Mouse (Mus musculus) limb, embryonic 10.5 days (tissue): ENCODE measurements around the gene Cacng6. TPM values are rescaled to one million over a fixed set of nuclear protein-coding genes. Genes with fewer than 3 reads are reported as not detected.

Source experiments
- DNase-seq: peaks from one replicate; pipeline ENCODE4 v3.0.0-alpha.2; 2017; ENCODE audit warnings: low spot score
- H3K27ac ChIP-seq: fragments of 300-500 bp; sonication (generic); 2 replicates; pipeline ENCODE4 v1.5.1; 2016; ENCODE audit warnings: mild to moderate bottlenecking
- H3K27me3 ChIP-seq: fragments of 300-500 bp; sonication (generic); 2 replicates; pipeline ENCODE4 v1.6.1; 2016; ENCODE audit warnings: low read depth, mild to moderate bottlenecking; ENCODE audit not compliant: poor library complexity, severe bottlenecking
- H3K36me3 ChIP-seq: fragments of 300-500 bp; sonication (generic); 2 replicates; pipeline ENCODE4 v1.6.1; 2016; ENCODE audit warnings: mild to moderate bottlenecking, moderate library complexity
- H3K4me1 ChIP-seq: fragments of 300-500 bp; sonication (generic); 2 replicates; pipeline ENCODE4 v1.6.1; 2016
- H3K4me3 ChIP-seq: fragments of 300-500 bp; sonication (generic); 2 replicates; pipeline ENCODE4 v1.5.1; 2016; ENCODE audit warnings: mild to moderate bottlenecking, moderate library complexity
- H3K9me3 ChIP-seq: fragments of 300-500 bp; sonication (generic); replicated peaks from 2 replicates; pipeline ENCODE4 v1.6.1; 2016; ENCODE audit warnings: mild to moderate bottlenecking
- WGBS: fragments of 180-500 bp; shearing (Covaris S2); methylation state at CpG from one replicate; pipeline ENCODE4 v1.1.7; 2016; 5-methylcytosine and 5-hydroxymethylcytosine counted together
- polyA plus RNA-seq: library from polyadenylated mRNA; unstranded; fragments of >200 nt; fragmentation: Nextera tagmentation; extraction: Ambion mirVana; gene quantifications from 2 replicates; pipeline ENCODE4 v1.2.1, GENCODE M21; 2016

Gene Cacng6
- polyA plus RNA-seq = 0.26 TPM in 1 of 2 replicates, not detected in the other

GRCm38 (mm10) chr7:3423895-3424294 lies at the start of gene Cacng6:
TSS of gene Cacng6 (plus strand) at chr7:3424195.
- WGBS = 26% methylated on average over 4 of the region's 4 CpGs
- Histone ChIP-seq H3K27me3 (peaks cover 81% of the 10 kb centered on the region), H3K36me3 (no peaks in the 10 kb centered on the region), H3K27ac (no peak within 1 kb of the TSS), H3K4me1 (peaks cover 8% of the 10 kb centered on the region), H3K4me3 (peak within 1 kb of the TSS; percentile 46), H3K9me3 (no peaks in the 10 kb centered on the region)
- no peak for DNase-seq

- Histone ChIP-seq H3K4me1 (no peaks in the 10 kb centered on the region), H3K9me3 (no peaks in the 10 kb centered on the region), H3K27ac (no peak overlapping the region), H3K36me3 (no peaks in the 10 kb centered on the region), H3K4me3 (no peak overlapping the region), H3K27me3 (no peaks in the 10 kb centered on the region)
- DNase-seq = peak; percentile 50
- WGBS = 47% methylated on average over 4 of the region's 4 CpGs
Observed at GRCm38 (mm10) chr7:3376831-3377230, 47.2 kb upstream of the Cacng6 start.

- Histone ChIP-seq H3K27ac (no peak overlapping the region), H3K36me3 (no peaks in the 10 kb centered on the region), H3K27me3 (no peaks in the 10 kb centered on the region), H3K9me3 (no peaks in the 10 kb centered on the region), H3K4me3 (no peak overlapping the region), H3K4me1 (no peaks in the 10 kb centered on the region)
- no peak for DNase-seq
- WGBS = 90% methylated on average over 9 of the region's 9 CpGs
Observed at GRCm38 (mm10) chr7:3382123-3382522, 41.9 kb upstream of the Cacng6 start.

GRCm38 (mm10) chr7:3384807-3385319 lies 39.1 kb upstream of the Cacng6 start:
- H3K4me1 ChIP-seq = peaks cover 10% of the 10 kb centered on the region; the same call in 1 of the 2 replicates

GRCm38 (mm10) chr7:3386036-3386730 lies 37.8 kb upstream of the Cacng6 start:
- no peak for DNase-seq
- no peak overlapping the region for H3K4me3 ChIP-seq
- 82% methylated on average over 6 of the region's 6 CpGs for WGBS
- H3K4me1 ChIP-seq = peaks cover 22% of the 10 kb centered on the region
- H3K27ac ChIP-seq = no peak overlapping the region
- H3K36me3 ChIP-seq = no peaks in the 10 kb centered on the region
- H3K9me3 ChIP-seq = no peaks in the 10 kb centered on the region
- no peaks in the 10 kb centered on the region for H3K27me3 ChIP-seq

More at GRCm38 (mm10) chr7:3384807-3385319, 39.1 kb upstream of the Cacng6 start:
- Histone ChIP-seq H3K9me3 (no peaks in the 10 kb centered on the region), H3K4me3 (no peak overlapping the region), H3K36me3 (no peaks in the 10 kb centered on the region), H3K27me3 (no peaks in the 10 kb centered on the region), H3K27ac (no peak overlapping the region)
- 89% methylated on average over 5 of the region's 5 CpGs for WGBS
- no peak for DNase-seq

- Histone ChIP-seq H3K27me3 (no peaks in the 10 kb centered on the region), H3K9me3 (no peaks in the 10 kb centered on the region), H3K36me3 (no peaks in the 10 kb centered on the region), H3K27ac (no peak overlapping the region), H3K4me1 (peaks cover 36% of the 10 kb centered on the region), H3K4me3 (no peak overlapping the region)
- DNase-seq = no peak
- WGBS = 96% methylated on average over 18 of the region's 18 CpGs
Observed at GRCm38 (mm10) chr7:3387761-3388160, 36.2 kb upstream of the Cacng6 start.

GRCm38 (mm10) chr7:3388885-3389284 lies 35.1 kb upstream of the Cacng6 start:
- 62% methylated on average over 6 of the region's 6 CpGs for WGBS
- H3K4me1 ChIP-seq = peaks cover 36% of the 10 kb centered on the region
- H3K27ac ChIP-seq = no peak overlapping the region; the same call in 1 of the 2 replicates
- H3K36me3 ChIP-seq = peaks cover under 1% of the 10 kb centered on the region
- H3K4me3 ChIP-seq = peak overlapping the region; percentile 51; the same call in 1 of the 2 replicates
- no peak for DNase-seq
- no peaks in the 10 kb centered on the region for H3K9me3 ChIP-seq
- H3K27me3 ChIP-seq = no peaks in the 10 kb centered on the region

GRCm38 (mm10) chr7:3389444-3390412 lies 34.3 kb upstream of the Cacng6 start:
- peaks cover 36% of the 10 kb centered on the region for H3K4me1 ChIP-seq
- peak; percentile 65 for DNase-seq
- no peaks in the 10 kb centered on the region for H3K27me3 ChIP-seq
- H3K4me3 ChIP-seq = peak overlapping the region; percentile 51
- H3K36me3 ChIP-seq = peaks cover 9% of the 10 kb centered on the region
- 4% methylated on average over 16 of the region's 17 CpGs for WGBS
- H3K27ac ChIP-seq = peak overlapping the region; percentile 77
- H3K9me3 ChIP-seq = no peaks in the 10 kb centered on the region

- Histone ChIP-seq H3K27me3 (no peaks in the 10 kb centered on the region), H3K36me3 (peaks cover 13% of the 10 kb centered on the region), H3K4me3 (peak within 1 kb of the TSS; percentile 51), H3K4me1 (peaks cover 36% of the 10 kb centered on the region), H3K27ac (peak within 1 kb of the TSS; percentile 77), H3K9me3 (no peaks in the 10 kb centered on the region)
- WGBS = 3% methylated on average over 7 of the region's 7 CpGs
- DNase-seq = peak; percentile 40
Observed at GRCm38 (mm10) chr7:3390413-3391080, 33.4 kb upstream of the Cacng6 start, which contains the start of gene Cacng8. TSS of gene Cacng8 (plus strand) at chr7:3390683.

- H3K27ac ChIP-seq = peak overlapping the region; percentile 77
- 3% methylated on average over 12 of the region's 12 CpGs for WGBS
Observed at GRCm38 (mm10) chr7:3391081-3391451, 32.9 kb upstream of the Cacng6 start.

GRCm38 (mm10) chr7:3391809-3392208 lies 32.2 kb upstream of the Cacng6 start:
- no peaks in the 10 kb centered on the region for H3K9me3 ChIP-seq
- peak overlapping the region; percentile 77 for H3K27ac ChIP-seq
- H3K36me3 ChIP-seq = peaks cover 13% of the 10 kb centered on the region
- no peaks in the 10 kb centered on the region for H3K27me3 ChIP-seq
- whole genome bisulfite sequencing = 9% methylated on average over 4 of the region's 4 CpGs
- H3K4me3 ChIP-seq = peak overlapping the region; percentile 51
- H3K4me1 ChIP-seq = peaks cover 36% of the 10 kb centered on the region
- peak; percentile 54 for DNase-seq

More at GRCm38 (mm10) chr7:3391081-3391451, 32.9 kb upstream of the Cacng6 start:
- no peaks in the 10 kb centered on the region for H3K9me3 ChIP-seq
- H3K27me3 ChIP-seq = no peaks in the 10 kb centered on the region
- H3K4me3 ChIP-seq = peak overlapping the region; percentile 51
- H3K4me1 ChIP-seq = peaks cover 36% of the 10 kb centered on the region
- peaks cover 13% of the 10 kb centered on the region for H3K36me3 ChIP-seq
- no peak for DNase-seq

- Histone ChIP-seq H3K9me3 (no peaks in the 10 kb centered on the region), H3K4me3 (no peak overlapping the region), H3K36me3 (peaks cover 13% of the 10 kb centered on the region), H3K27me3 (no peaks in the 10 kb centered on the region), H3K27ac (no peak overlapping the region), H3K4me1 (peaks cover 7% of the 10 kb centered on the region; the same call in 1 of the 2 replicates)
- WGBS = 71% methylated on average over 10 of the region's 10 CpGs
- no peak for DNase-seq
Observed at GRCm38 (mm10) chr7:3397355-3397754, 26.6 kb upstream of the Cacng6 start.
